Mouse (Mus musculus) kidney, adult 2 months (tissue): ENCODE measurements around the gene Gm28048. TPM values are rescaled to one million over a fixed set of nuclear protein-coding genes. Genes with fewer than 3 reads are reported as not detected.

Experiments used
- DNase-seq: peaks from one replicate; pipeline ENCODE4 v3.0.0; 2021
- H3K27ac ChIP-seq: fragments of 200-500 bp; 2 replicates; pipeline ENCODE4 v1.5.1; 2012; ENCODE audit warnings: low read depth, low read length, control low read depth, inconsistent platforms; ENCODE audit not compliant: insufficient read depth
- H3K27me3 ChIP-seq: fragments of 200-500 bp; replicated peaks from 2 replicates; pipeline ENCODE4 v1.6.1; 2012; ENCODE audit warnings: mild to moderate bottlenecking, moderate library complexity, low read length, inconsistent platforms; ENCODE audit not compliant: control insufficient read depth, insufficient read depth
- H3K36me3 ChIP-seq: fragments of 200-500 bp; 2 replicates; pipeline ENCODE4 v1.6.1; 2012; ENCODE audit warnings: mild to moderate bottlenecking, moderate library complexity, low read length, inconsistent platforms; ENCODE audit not compliant: control insufficient read depth, insufficient read depth
- H3K4me1 ChIP-seq: fragments of 200-500 bp; 2 replicates; pipeline ENCODE4 v1.6.1; 2011; ENCODE audit warnings: low read length; ENCODE audit not compliant: control insufficient read depth, insufficient read depth
- H3K4me3 ChIP-seq: fragments of 200-500 bp; 2 replicates; pipeline ENCODE4 v1.5.1; 2011; ENCODE audit warnings: mild to moderate bottlenecking, low read depth, low read length, control low read depth; ENCODE audit not compliant: insufficient read depth
- CTCF ChIP-seq: fragments of 200-500 bp; conservative IDR thresholded peaks from 2 replicates; pipeline ENCODE4 v1.5.1; 2011; ENCODE audit warnings: low read depth, mild to moderate bottlenecking, control low read depth, low read length, moderate library complexity, mixed read lengths; ENCODE audit not compliant: insufficient read depth, insufficient read length
- POLR2A ChIP-seq: fragments of 200-500 bp; IDR thresholded peaks from one replicate; pipeline ENCODE4 v1.6.1; 2011; ENCODE audit warnings: low read depth, low read length, control low read depth
- WGBS: fragments of 180-500 bp; shearing (Covaris S2); methylation state at CpG from one replicate; pipeline ENCODE4 v1.1.7; 2018; 5-methylcytosine and 5-hydroxymethylcytosine counted together
- polyA plus RNA-seq: library from polyadenylated mRNA; depleted of rRNA; stranded (reverse); fragments of >200 nt; gene quantifications from 2 replicates; pipeline ENCODE4 v1.2.3, GENCODE M21; 2012

Gm28048 gene
- polyA plus RNA-seq, 1 experiment, result 1.7 TPM

- no peaks in the 10 kb centered on the region; the same call in 1 of the 2 replicates for H3K27me3 ChIP-seq
- DNase-seq, result no peak
Measured at GRCm38 (mm10) chr11:22965503-22965902, 16.4 kb downstream of the Gm28048 start.

GRCm38 (mm10) chr11:22964401-22964800, 17.5 kb downstream of the Gm28048 start:
- H3K27ac ChIP-seq, result no peak overlapping the region

More at GRCm38 (mm10) chr11:22965503-22965902, 16.4 kb downstream of the Gm28048 start:
- WGBS, result 74% methylated on average over 4 of the region's 4 CpGs
- Histone ChIP-seq H3K27ac (no peak overlapping the region), H3K4me1 (no peaks in the 10 kb centered on the region), H3K36me3 (no peaks in the 10 kb centered on the region), H3K4me3 (no peak overlapping the region)
- 0 out of 2 replicates have a peak, but pooled peaks have one; percentile 7 for TF ChIP-seq CTCF
- no peak for TF ChIP-seq POLR2A

GRCm38 (mm10) chr11:22962101-22962500, 19.8 kb downstream of the Gm28048 start:
- Histone ChIP-seq H3K27ac (no peak overlapping the region), H3K4me1 (no peaks in the 10 kb centered on the region), H3K27me3 (no peaks in the 10 kb centered on the region; the same call in 1 of the 2 replicates), H3K36me3 (no peaks in the 10 kb centered on the region), H3K4me3 (no peak overlapping the region)
- TF ChIP-seq CTCF (no peak), POLR2A (no peak)
- 97% methylated on average over 1 of the region's 1 CpGs for WGBS
- DNase-seq, result no peak

More at GRCm38 (mm10) chr11:22964401-22964800, 17.5 kb downstream of the Gm28048 start:
- no peak overlapping the region for H3K4me3 ChIP-seq
- no peaks in the 10 kb centered on the region for H3K4me1 ChIP-seq
- DNase-seq, result no peak
- no peaks in the 10 kb centered on the region for H3K36me3 ChIP-seq
- 64% methylated on average over 4 of the region's 4 CpGs for WGBS
- no peaks in the 10 kb centered on the region; the same call in 1 of the 2 replicates for H3K27me3 ChIP-seq
- TF ChIP-seq POLR2A (no peak), CTCF (no peak)

- Histone ChIP-seq H3K27me3 (no peaks in the 10 kb centered on the region), H3K36me3 (no peaks in the 10 kb centered on the region), H3K27ac (no peak overlapping the region), H3K4me3 (no peak overlapping the region), H3K4me1 (no peaks in the 10 kb centered on the region)
- peak; percentile 24 for DNase-seq
- WGBS, result 91% methylated on average over 4 of the region's 4 CpGs
- TF ChIP-seq POLR2A, result no peak
- peak; percentile 29; the same call in 1 of the 2 replicates for TF ChIP-seq CTCF
Measured at GRCm38 (mm10) chr11:22957791-22958374, 24.0 kb downstream of the Gm28048 start.

- Histone ChIP-seq H3K36me3 (no peaks in the 10 kb centered on the region), H3K27ac (no peak overlapping the region), H3K4me3 (no peak overlapping the region), H3K4me1 (no peaks in the 10 kb centered on the region), H3K27me3 (no peaks in the 10 kb centered on the region)
- TF ChIP-seq POLR2A (no peak), CTCF (peak; percentile 90)
- WGBS, result 59% methylated on average over 4 of the region's 4 CpGs
- peak; percentile 89 for DNase-seq
Measured at GRCm38 (mm10) chr11:22956830-22957229, 25.1 kb downstream of the Gm28048 start.

GRCm38 (mm10) chr11:22956346-22956745, 25.5 kb downstream of the Gm28048 start:
- Histone ChIP-seq H3K4me3 (no peak overlapping the region), H3K27ac (no peak overlapping the region), H3K36me3 (no peaks in the 10 kb centered on the region), H3K4me1 (no peaks in the 10 kb centered on the region), H3K27me3 (no peaks in the 10 kb centered on the region)
- no peak for TF ChIP-seq POLR2A
- no peak for TF ChIP-seq CTCF
- WGBS, result 91% methylated on average over 6 of the region's 6 CpGs
- no peak for DNase-seq

- Histone ChIP-seq H3K4me3 (no peak overlapping the region), H3K27me3 (no peaks in the 10 kb centered on the region), H3K27ac (no peak overlapping the region), H3K36me3 (no peaks in the 10 kb centered on the region; the same call in 1 of the 2 replicates), H3K4me1 (no peaks in the 10 kb centered on the region)
- TF ChIP-seq CTCF (no peak), POLR2A (no peak)
- no peak for DNase-seq
- WGBS, result 92% methylated on average over 7 of the region's 7 CpGs
Measured at GRCm38 (mm10) chr11:22952668-22953067, 29.2 kb downstream of the Gm28048 start.

GRCm38 (mm10) chr11:22950131-22950530, 31.8 kb downstream of the Gm28048 start:
- TF ChIP-seq POLR2A (no peak), CTCF (no peak)
- Histone ChIP-seq H3K27me3 (no peaks in the 10 kb centered on the region), H3K36me3 (no peaks in the 10 kb centered on the region; the same call in 1 of the 2 replicates), H3K4me1 (no peaks in the 10 kb centered on the region), H3K27ac (no peak overlapping the region), H3K4me3 (no peak overlapping the region)
- no peak for DNase-seq
- 95% methylated on average over 6 of the region's 6 CpGs for WGBS
